Mouse (Mus musculus): ENCODE data around the gene Ccdc3.

DNA sequence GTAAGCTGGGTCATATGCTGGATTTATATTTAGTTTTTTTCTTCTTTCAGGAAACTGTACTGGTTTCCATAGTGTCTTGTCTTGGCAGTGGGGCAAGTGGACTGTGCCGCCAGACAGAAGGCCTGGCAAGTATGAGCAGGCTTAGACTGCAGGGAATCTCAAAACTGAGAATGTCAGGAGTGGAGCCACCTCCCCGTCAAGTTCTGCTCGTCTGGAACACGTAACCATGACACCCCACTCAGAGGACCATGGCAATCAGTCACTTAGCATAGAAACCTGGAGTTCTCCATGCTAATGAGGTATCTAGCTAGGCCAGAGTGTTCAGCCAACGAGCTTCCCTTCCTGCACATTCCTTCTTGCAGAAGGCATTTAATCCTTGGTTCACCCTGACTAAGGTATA lies 10.2 kb upstream of the Ccdc3 start:
- TF ChIP-seq POLR2A (IDR thresholded peaks at IDR 0.05; ENCODE audit: borderline replicate concordance, low read depth, low read length) (no peak), CTCF (IDR thresholded peaks at IDR 0.05; ENCODE audit: low read depth, low read length) (no peak)

Measured in bone marrow macrophage, adult 2 months (primary cell).